In the genomic region with DNA sequence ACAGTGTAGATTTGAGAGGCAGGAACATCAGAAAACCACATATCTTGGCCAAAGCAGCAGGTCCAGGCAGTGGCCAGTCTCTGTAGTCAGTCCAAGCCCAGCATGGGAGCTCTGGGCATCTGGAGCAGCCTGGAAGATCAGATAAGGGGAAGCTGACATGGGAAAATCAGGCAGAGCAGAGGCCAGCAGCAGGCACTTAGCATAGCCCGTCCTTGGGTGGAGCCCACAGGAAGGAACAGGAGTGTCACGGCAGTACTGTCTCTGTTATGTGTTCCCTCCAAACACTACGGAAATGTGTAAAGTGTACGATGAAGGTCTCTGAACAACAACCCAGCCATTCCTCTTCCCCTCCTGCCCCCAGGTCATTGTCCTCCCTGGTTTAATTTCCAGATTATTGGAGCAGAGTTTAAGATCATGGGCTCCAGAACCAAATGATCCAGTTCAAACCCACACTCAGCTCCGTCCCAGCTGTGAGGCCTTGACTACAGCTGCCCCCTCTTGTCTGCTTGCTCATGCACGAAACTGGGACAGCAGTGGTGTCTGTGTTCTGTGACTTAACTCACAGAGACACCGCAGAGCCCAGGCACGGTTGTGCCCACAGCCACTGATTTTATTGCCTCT, we compare ENCODE assay signal across 8 mouse cellular contexts.
A peak's percentile ranks its signal among the peaks of the same experiment; 100 is the strongest.
DNase-seq lines count a peak whose midpoint lies in the region; ATAC-seq and TF ChIP-seq lines count a peak whose summit lies in the region.

No protein-coding gene starts in this region.

- TF ChIP-seq CTCF in layer of hippocampus, adult 2 months (conservative IDR thresholded peaks at IDR 0.05), result no peak
- TF ChIP-seq CTCF in midbrain, postnatal 0 days (IDR thresholded peaks at IDR 0.05), result no peak

- no peaks in the 10 kb centered on the region for H3K27me3 ChIP-seq in heart, embryonic 10.5 days (ENCODE audit: insufficient read depth, poor library complexity, severe bottlenecking)
- no peaks in the 10 kb centered on the region for H3K27me3 ChIP-seq in kidney, embryonic 16.5 days (ENCODE audit: insufficient read depth, low read length)
- no peaks in the 10 kb centered on the region for H3K27me3 ChIP-seq in midbrain, postnatal 0 days (ENCODE audit: insufficient read depth, low read length)

- 53% methylated on average over 8 of the region's 8 CpGs for WGBS in heart, embryonic 10.5 days
- WGBS in kidney, embryonic 16.5 days, result 19% methylated on average over 8 of the region's 8 CpGs
- WGBS in midbrain, postnatal 0 days, result 81% methylated on average over 8 of the region's 8 CpGs

- H3K27ac ChIP-seq in layer of hippocampus, adult 2 months, result peak overlapping the region; percentile 72
- peak overlapping the region; percentile 23; the same call in 1 of the 2 replicates for H3K27ac ChIP-seq in heart, embryonic 10.5 days
- H3K27ac ChIP-seq in kidney, embryonic 16.5 days (ENCODE audit: low read length), result peak overlapping the region; percentile 78
- 0 out of 2 replicates have a peak overlapping the region, but pooled peaks have one; percentile 18 for H3K27ac ChIP-seq in midbrain, postnatal 0 days (ENCODE audit: low read depth, low read length)

- H3K4me1 ChIP-seq in heart, embryonic 10.5 days, result peaks cover 7% of the 10 kb centered on the region
- peaks cover 18% of the 10 kb centered on the region for H3K4me1 ChIP-seq in kidney, embryonic 16.5 days (ENCODE audit: insufficient read depth, low read length)
- H3K4me1 ChIP-seq in midbrain, postnatal 0 days (ENCODE audit: insufficient read depth, low read length), result no peaks in the 10 kb centered on the region

- H3K4me2 ChIP-seq in kidney, embryonic 16.5 days (replicated peaks; ENCODE audit: low read depth, low read length), result no peak overlapping the region
- no peak overlapping the region for H3K4me2 ChIP-seq in midbrain, postnatal 0 days (ENCODE audit: low read depth, low read length, poor library complexity, severe bottlenecking)

- no peaks in the 10 kb centered on the region for H3K9me3 ChIP-seq in heart, embryonic 10.5 days
- no peaks in the 10 kb centered on the region for H3K9me3 ChIP-seq in kidney, embryonic 16.5 days (ENCODE audit: low read length)
- no peaks in the 10 kb centered on the region for H3K9me3 ChIP-seq in midbrain, postnatal 0 days (ENCODE audit: low read length)

- no peak overlapping the region for H3K9ac ChIP-seq in kidney, embryonic 16.5 days (replicated peaks; ENCODE audit: low read length)
- no peak overlapping the region for H3K9ac ChIP-seq in midbrain, postnatal 0 days (replicated peaks; ENCODE audit: low read length, poor library complexity, severe bottlenecking)

- no peak overlapping the region for H3K4me3 ChIP-seq in layer of hippocampus, adult 2 months
- no peak overlapping the region for H3K4me3 ChIP-seq in heart, embryonic 10.5 days
- H3K4me3 ChIP-seq in kidney, embryonic 16.5 days (ENCODE audit: low read length), result no peak overlapping the region
- no peak overlapping the region for H3K4me3 ChIP-seq in midbrain, postnatal 0 days (ENCODE audit: low read depth, low read length)

- H3K36me3 ChIP-seq in heart, embryonic 10.5 days, result no peaks in the 10 kb centered on the region
- no peaks in the 10 kb centered on the region for H3K36me3 ChIP-seq in kidney, embryonic 16.5 days (ENCODE audit: insufficient read depth, low read length)
- no peaks in the 10 kb centered on the region for H3K36me3 ChIP-seq in midbrain, postnatal 0 days (ENCODE audit: insufficient read depth, low read length)

- peak; percentile 81 for ATAC-seq in kidney, embryonic 16.5 days (ENCODE audit: low FRiP score, low TSS enrichment)
- ATAC-seq in midbrain, postnatal 0 days (ENCODE audit: low FRiP score), result no peak

- no peak for DNase-seq in layer of hippocampus, adult 2 months (ENCODE audit: low spot score in 2 of 2)
- no peak for DNase-seq in layer of hippocampus, postnatal 36 days
- DNase-seq in heart, embryonic 10.5 days (ENCODE audit: low spot score), result no peak
- DNase-seq in midbrain, postnatal 0 days (ENCODE audit: low spot score), result no peak
- no peak for DNase-seq in right cerebral cortex, postnatal 4 days
- no peak for DNase-seq in right cerebral cortex, postnatal 10 days (ENCODE audit: low spot score in 2 of 2)
- no peak for DNase-seq in frontal cortex, adult 2 months (ENCODE audit: extremely low spot score in 1 of 2, low spot score in 1 of 2)

Comparison
In these comparisons a context has a peak if more than half of its experiments do, and no peak if none do; other contexts are left out.
1. H3K27ac ChIP-seq: peak in every context shown above with its lines; median percentile 78 in kidney, embryonic 16.5 days; 72 in layer of hippocampus, adult 2 months; 23 in heart, embryonic 10.5 days; 18 in midbrain, postnatal 0 days.